Mouse (Mus musculus) liver, embryonic 16.5 days (tissue): ENCODE measurements at regions not wholly inside any gene's neighbourhood (a gene's known extent, or its start where the extent isn't known, plus 50 kb on each side); places are given as distances from the start of the nearest gene placed in this dataset.

Experiments used
- ATAC-seq: fragments of 200-750 bp; cut with Nextera tagmentation; 2 replicates; pipeline ENCODE4 v1.8.0; 2017; ENCODE audit warnings: low read depth, mild to moderate bottlenecking, moderate number of reproducible peaks, moderate library complexity
- H3K27ac ChIP-seq: fragments of 300-500 bp; sonication (generic); 2 replicates; pipeline ENCODE4 v1.5.1; 2014; ENCODE audit warnings: mild to moderate bottlenecking, low read length
- H3K27me3 ChIP-seq: fragments of 300-500 bp; sonication (generic); 2 replicates; pipeline ENCODE4 v1.6.1; 2014; ENCODE audit warnings: low read depth, low read length, mixed read lengths; ENCODE audit not compliant: control insufficient read depth, insufficient read depth
- H3K36me3 ChIP-seq: fragments of 300-500 bp; sonication (generic); 2 replicates; pipeline ENCODE4 v1.6.1; 2014; ENCODE audit warnings: mild to moderate bottlenecking; ENCODE audit not compliant: control insufficient read depth, insufficient read depth
- H3K4me1 ChIP-seq: fragments of 300-500 bp; sonication (generic); 2 replicates; pipeline ENCODE4 v1.6.1; 2014; ENCODE audit warnings: low read depth, low read length, mixed read lengths; ENCODE audit not compliant: control insufficient read depth
- H3K4me2 ChIP-seq: fragments of 300-500 bp; sonication (generic); 2 replicates; pipeline ENCODE4 v1.6.1; 2014; ENCODE audit warnings: low read depth, low read length, mixed read lengths
- H3K4me3 ChIP-seq: fragments of 300-500 bp; sonication (generic); 2 replicates; pipeline ENCODE4 v1.5.1; 2014; ENCODE audit warnings: low read depth, mild to moderate bottlenecking, low read length
- H3K9ac ChIP-seq: fragments of 300-500 bp; sonication (generic); 2 replicates; pipeline ENCODE4 v1.6.1; 2014; ENCODE audit warnings: low read depth, low read length
- H3K9me3 ChIP-seq: fragments of 300-500 bp; sonication (generic); replicated peaks from 2 replicates; pipeline ENCODE4 v1.6.1; 2016; ENCODE audit warnings: low read length; ENCODE audit not compliant: control insufficient read depth
- WGBS: fragments of 180-500 bp; shearing (Covaris S2); extraction: QIAGEN DNeasy Blood & Tissue Kit; methylation state at CpG from one replicate; pipeline ENCODE4 v1.1.7; 2014; ENCODE audit not compliant: insufficient replicate concordance; 5-methylcytosine and 5-hydroxymethylcytosine counted together

- 57% methylated on average over 13 of the region's 13 CpGs for WGBS
- no peaks in the 10 kb centered on the region for H3K4me1 ChIP-seq
- no peak overlapping the region for H3K4me3 ChIP-seq
- no peak overlapping the region for H3K27ac ChIP-seq
- no peaks in the 10 kb centered on the region for H3K9me3 ChIP-seq
- no peaks in the 10 kb centered on the region for H3K27me3 ChIP-seq
- ATAC-seq: no peak
- H3K9ac ChIP-seq: no peak overlapping the region
- H3K4me2 ChIP-seq: no peak overlapping the region
- no peaks in the 10 kb centered on the region for H3K36me3 ChIP-seq
Observed at GRCm38 (mm10) chr15:74441889-74442288, 194.3 kb downstream of the Mroh4 start.

- Histone ChIP-seq H3K36me3 (no peaks in the 10 kb centered on the region), H3K9ac (no peak overlapping the region), H3K27ac (no peak overlapping the region), H3K27me3 (no peaks in the 10 kb centered on the region), H3K4me2 (no peak overlapping the region), H3K4me3 (no peak overlapping the region), H3K4me1 (no peaks in the 10 kb centered on the region), H3K9me3 (no peaks in the 10 kb centered on the region)
- WGBS: 61% methylated on average over 6 of the region's 6 CpGs
- no peak for ATAC-seq
Observed at GRCm38 (mm10) chr15:74426989-74427388, 209.2 kb downstream of the Mroh4 start.

GRCm38 (mm10) chr15:74423001-74423400, 213.2 kb downstream of the Mroh4 start:
- H3K27ac ChIP-seq: no peak overlapping the region
- H3K27me3 ChIP-seq: no peaks in the 10 kb centered on the region
- no peak overlapping the region for H3K4me3 ChIP-seq
- ATAC-seq: no peak
- no peak overlapping the region for H3K9ac ChIP-seq
- H3K4me2 ChIP-seq: no peak overlapping the region
- WGBS: 53% methylated on average over 3 of the region's 3 CpGs
- no peaks in the 10 kb centered on the region for H3K9me3 ChIP-seq
- no peaks in the 10 kb centered on the region for H3K4me1 ChIP-seq
- no peaks in the 10 kb centered on the region for H3K36me3 ChIP-seq

- Histone ChIP-seq H3K9ac (no peak overlapping the region), H3K27me3 (no peaks in the 10 kb centered on the region), H3K4me1 (no peaks in the 10 kb centered on the region), H3K4me2 (no peak overlapping the region), H3K27ac (no peak overlapping the region), H3K36me3 (no peaks in the 10 kb centered on the region), H3K4me3 (no peak overlapping the region), H3K9me3 (no peaks in the 10 kb centered on the region)
- 61% methylated on average over 8 of the region's 8 CpGs for WGBS
- ATAC-seq: no peak
Observed at GRCm38 (mm10) chr15:74420550-74420949, 215.6 kb downstream of the Mroh4 start.

GRCm38 (mm10) chr15:74418635-74419034, 217.5 kb downstream of the Mroh4 start:
- no peak overlapping the region for H3K4me2 ChIP-seq
- H3K36me3 ChIP-seq: no peaks in the 10 kb centered on the region
- no peak overlapping the region for H3K27ac ChIP-seq
- no peak overlapping the region for H3K9ac ChIP-seq
- H3K4me1 ChIP-seq: no peaks in the 10 kb centered on the region
- no peak for ATAC-seq
- no peaks in the 10 kb centered on the region for H3K9me3 ChIP-seq
- WGBS: 67% methylated on average over 7 of the region's 7 CpGs
- no peaks in the 10 kb centered on the region for H3K27me3 ChIP-seq
- no peak overlapping the region for H3K4me3 ChIP-seq

- H3K27ac ChIP-seq: no peak overlapping the region
- no peaks in the 10 kb centered on the region for H3K36me3 ChIP-seq
- H3K4me1 ChIP-seq: no peaks in the 10 kb centered on the region
- no peak for ATAC-seq
- no peak overlapping the region for H3K4me3 ChIP-seq
- H3K9ac ChIP-seq: no peak overlapping the region
- H3K9me3 ChIP-seq: no peaks in the 10 kb centered on the region
- no peak overlapping the region for H3K4me2 ChIP-seq
- H3K27me3 ChIP-seq: no peaks in the 10 kb centered on the region
- 43% methylated on average over 10 of the region's 10 CpGs for WGBS
Observed at GRCm38 (mm10) chr15:74413217-74413616, 222.9 kb downstream of the Mroh4 start.

GRCm38 (mm10) chr15:74412261-74412660, 223.9 kb downstream of the Mroh4 start:
- Histone ChIP-seq H3K27me3 (no peaks in the 10 kb centered on the region), H3K36me3 (no peaks in the 10 kb centered on the region), H3K4me1 (no peaks in the 10 kb centered on the region), H3K9ac (no peak overlapping the region), H3K9me3 (no peaks in the 10 kb centered on the region), H3K4me2 (no peak overlapping the region), H3K27ac (no peak overlapping the region), H3K4me3 (no peak overlapping the region)
- 55% methylated on average over 3 of the region's 3 CpGs for WGBS
- ATAC-seq: no peak

- no peaks in the 10 kb centered on the region for H3K4me1 ChIP-seq
- no peaks in the 10 kb centered on the region for H3K36me3 ChIP-seq
- 45% methylated on average over 3 of the region's 3 CpGs for WGBS
- H3K4me2 ChIP-seq: no peak overlapping the region
- H3K27me3 ChIP-seq: no peaks in the 10 kb centered on the region
- no peak overlapping the region for H3K4me3 ChIP-seq
- ATAC-seq: no peak
- no peaks in the 10 kb centered on the region for H3K9me3 ChIP-seq
- H3K9ac ChIP-seq: no peak overlapping the region
- no peak overlapping the region for H3K27ac ChIP-seq
Observed at GRCm38 (mm10) chr15:74411097-74411496, 225.1 kb downstream of the Mroh4 start.

- Histone ChIP-seq H3K4me2 (no peak overlapping the region), H3K4me1 (no peaks in the 10 kb centered on the region), H3K9me3 (no peaks in the 10 kb centered on the region), H3K4me3 (no peak overlapping the region), H3K27ac (no peak overlapping the region), H3K27me3 (no peaks in the 10 kb centered on the region), H3K36me3 (no peaks in the 10 kb centered on the region), H3K9ac (no peak overlapping the region)
- no peak for ATAC-seq
- 54% methylated on average over 6 of the region's 6 CpGs for WGBS
Observed at GRCm38 (mm10) chr15:74404866-74405265, 231.3 kb downstream of the Mroh4 start.

- no peak overlapping the region for H3K9ac ChIP-seq
- no peaks in the 10 kb centered on the region for H3K4me1 ChIP-seq
- H3K36me3 ChIP-seq: no peaks in the 10 kb centered on the region
- H3K9me3 ChIP-seq: no peaks in the 10 kb centered on the region
- H3K4me3 ChIP-seq: no peak overlapping the region
- H3K4me2 ChIP-seq: no peak overlapping the region
- H3K27me3 ChIP-seq: no peaks in the 10 kb centered on the region
- no peak overlapping the region for H3K27ac ChIP-seq
- ATAC-seq: no peak
- 48% methylated on average over 7 of the region's 7 CpGs for WGBS
Observed at GRCm38 (mm10) chr15:74401275-74401674, 234.9 kb downstream of the Mroh4 start.
